Mouse (Mus musculus): ENCODE measurements around the gene Tmem270. TPM values are rescaled to one million over a fixed set of nuclear protein-coding genes. Genes with fewer than 3 reads are reported as not detected.

Gene Tmem270
- polyA plus RNA-seq, 1 experiment from 2014 or later: not detected

Other genes with a start within 250 kb of the Tmem270 start
- 3.7 and 4.1 TPM in 2 replicates for gene Limk1, start 218.1 kb downstream of the Tmem270 start, polyA plus RNA-seq (2015; fragmentation: Nextera tagmentation; extraction: Ambion mirVana)
- gene Eln, start 159.4 kb downstream of the Tmem270 start, polyA plus RNA-seq (2015; fragmentation: Nextera tagmentation; extraction: Ambion mirVana): 86.7 and 89.8 TPM in 2 replicates
- gene Cldn13, start 8.8 kb upstream of the Tmem270 start, polyA plus RNA-seq (2015; fragmentation: Nextera tagmentation; extraction: Ambion mirVana): 3.9 and 5.3 TPM in 2 replicates
- gene Mettl27, start 25.6 kb upstream of the Tmem270 start, polyA plus RNA-seq (2015; fragmentation: Nextera tagmentation; extraction: Ambion mirVana): 18.5 and 25.7 TPM in 2 replicates
- 45.6 and 49.2 TPM in 2 replicates for gene Cldn4, start 40.2 kb upstream of the Tmem270 start, polyA plus RNA-seq (2015; fragmentation: Nextera tagmentation; extraction: Ambion mirVana)
- 173 and 195 TPM in 2 replicates for gene Cldn3, start 79.5 kb upstream of the Tmem270 start, polyA plus RNA-seq (2015; fragmentation: Nextera tagmentation; extraction: Ambion mirVana)
- 96.0 and 101 TPM in 2 replicates for gene Abhd11, start 102.4 kb upstream of the Tmem270 start, polyA plus RNA-seq (2015; fragmentation: Nextera tagmentation; extraction: Ambion mirVana)
- 13.0 and 15.7 TPM in 2 replicates for gene Stx1a, start 116.7 kb upstream of the Tmem270 start, polyA plus RNA-seq (2015; fragmentation: Nextera tagmentation; extraction: Ambion mirVana)
- gene Dnajc30, start 157.5 kb upstream of the Tmem270 start, polyA plus RNA-seq (2015; fragmentation: Nextera tagmentation; extraction: Ambion mirVana): 30.7 and 33.6 TPM in 2 replicates
- 106 and 115 TPM in 2 replicates for gene Bud23, start 158.2 kb upstream of the Tmem270 start, polyA plus RNA-seq (2015; fragmentation: Nextera tagmentation; extraction: Ambion mirVana)
- gene Vps37d, start 171.5 kb upstream of the Tmem270 start, polyA plus RNA-seq (2015; fragmentation: Nextera tagmentation; extraction: Ambion mirVana): 5.4 and 6.0 TPM in 2 replicates
- gene Mlxipl, start 183.2 kb upstream of the Tmem270 start, polyA plus RNA-seq (2015; fragmentation: Nextera tagmentation; extraction: Ambion mirVana): 6.5 and 8.7 TPM in 2 replicates
- 26.3 and 28.0 TPM in 2 replicates for gene Tbl2, start 242.9 kb upstream of the Tmem270 start, polyA plus RNA-seq (2015; fragmentation: Nextera tagmentation; extraction: Ambion mirVana)

Measured in intestine, embryonic 15.5 days (tissue).